Mouse (Mus musculus) central nervous system, embryonic 11.5 days (tissue): ENCODE results near the gene Olfr432. TPM values are rescaled to one million over a fixed set of nuclear protein-coding genes. Genes with fewer than 3 reads are reported as not detected.

Experiments used
- polyA plus RNA-seq: library from polyadenylated mRNA; depleted of rRNA; stranded (reverse); fragments of >200 nt; gene quantifications from 2 replicates; pipeline ENCODE4 v1.2.3, GENCODE M21; 2012; rRNA removed

Gene Olfr432
- 0.04 TPM in 1 of 2 replicates, not detected in the other for polyA plus RNA-seq

DNA sequence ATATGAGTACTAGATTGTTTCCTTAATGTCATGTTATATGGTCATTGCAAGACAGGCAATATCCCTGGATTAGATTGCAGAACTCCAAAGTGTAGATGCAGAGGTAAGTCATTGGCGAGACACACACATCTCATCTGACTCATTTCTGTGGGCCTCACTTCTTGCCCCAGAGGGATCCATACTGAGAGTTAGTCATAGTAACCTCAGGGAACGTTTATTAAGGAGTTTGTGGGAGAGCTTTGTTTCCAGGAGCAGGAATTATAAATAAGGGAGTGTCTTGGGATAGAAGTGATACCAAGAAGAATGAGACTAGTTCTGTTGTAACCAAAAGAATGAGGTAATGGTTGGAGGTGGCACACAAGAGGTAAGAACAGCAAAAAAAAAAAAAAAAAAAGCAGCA, at the start of gene Olfr432:
Gene Olfr432 (plus strand): TSS at position 313 of the 400 bp plus-strand sequence.

DNA sequence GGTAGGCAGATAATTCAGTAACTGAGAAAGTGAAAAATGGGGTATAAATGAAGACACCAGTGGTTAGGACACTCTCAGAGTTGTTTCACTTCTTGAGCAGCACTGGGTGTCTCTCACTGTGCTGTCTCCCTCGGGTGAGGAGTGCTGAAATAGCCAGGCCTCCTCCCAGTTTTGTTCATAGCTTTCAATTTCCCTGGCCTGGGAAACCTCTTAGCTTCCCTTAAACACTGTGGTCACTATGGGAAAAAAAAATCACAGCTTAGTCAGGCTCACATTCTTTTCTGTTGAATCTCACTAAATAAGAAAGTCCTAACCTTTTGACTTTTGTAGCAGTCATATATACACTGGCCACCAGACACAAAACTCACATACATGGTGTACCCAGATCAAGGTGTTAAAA, 17.3 kb upstream of the Olfr432 start, which contains the start of gene Ifi205:
Gene Ifi205 (minus strand): TSS at position 113 of the 400 bp plus-strand sequence.

GRCm38 (mm10) chr1:174040523-174041177, 8.4 kb upstream of the Olfr432 start, which contains the start of gene Olfr433:
TSS of gene Olfr433 (plus strand) at chr1:174040705.

DNA sequence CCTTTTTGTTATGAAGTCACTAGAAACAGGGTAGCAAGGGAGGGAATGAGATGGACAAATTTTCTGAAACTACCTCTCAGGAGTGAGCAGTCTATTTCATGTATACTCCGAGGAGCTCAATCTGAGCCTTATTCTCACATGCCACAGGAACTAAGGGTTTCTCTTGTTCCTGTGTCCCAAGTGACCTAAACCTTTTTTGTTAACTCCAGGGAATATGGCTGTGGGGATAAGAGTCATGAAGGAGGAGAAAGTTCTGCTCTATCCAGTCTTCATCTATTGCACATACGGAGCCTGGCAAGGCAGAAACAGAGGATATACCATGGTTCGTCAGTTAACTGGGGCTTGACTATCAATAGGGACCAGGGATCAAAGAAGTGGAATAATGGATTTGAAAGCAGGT, 17.3 kb downstream of the Olfr432 start, which contains the start of gene Olfr430:
Gene Olfr430 (plus strand): TSS at position 301 of the 400 bp plus-strand sequence.

GRCm38 (mm10) chr1:174084031-174084430, 35.0 kb downstream of the Olfr432 start, which contains the start of gene Olfr429:
TSS of gene Olfr429 (plus strand) at chr1:174084331.

GRCm38 (mm10) chr1:174096591-174096990, 47.6 kb downstream of the Olfr432 start, which contains the start of gene Olfr427:
TSS of gene Olfr427 (plus strand) at chr1:174096891.

Other genes with a start within 250 kb of the Olfr432 start
- 0.19 and 0.34 TPM in 2 replicates for gene Ifi211, start 136.2 kb upstream of the Olfr432 start, polyA plus RNA-seq
- 0.39 and 0.40 TPM in 2 replicates for gene Mndal, start 106.7 kb upstream of the Olfr432 start, polyA plus RNA-seq
- gene Ifi203, start 106.5 kb upstream of the Olfr432 start, polyA plus RNA-seq, result 0.13 and 0.21 TPM in 2 replicates
- gene Ifi202b, start 66.5 kb upstream of the Olfr432 start, polyA plus RNA-seq, result not detected in 2 replicates
- 0.05 and 0.09 TPM in 2 replicates for gene Ifi205, start 17.4 kb upstream of the Olfr432 start, polyA plus RNA-seq
- gene Olfr433, start 8.5 kb upstream of the Olfr432 start, polyA plus RNA-seq, result not detected in 2 replicates
- gene Olfr430, start 17.4 kb downstream of the Olfr432 start, polyA plus RNA-seq, result not detected in 2 replicates
- not detected in 2 replicates for gene Olfr429, start 35.1 kb downstream of the Olfr432 start, polyA plus RNA-seq
- not detected in 2 replicates for gene Olfr427, start 47.7 kb downstream of the Olfr432 start, polyA plus RNA-seq
- gene Olfr231, start 72.0 kb downstream of the Olfr432 start, polyA plus RNA-seq, result 0.05 and 0.15 TPM in 2 replicates
- not detected in 2 replicates for gene Olfr424, start 82.3 kb downstream of the Olfr432 start, polyA plus RNA-seq
- gene Olfr420, start 106.4 kb downstream of the Olfr432 start, polyA plus RNA-seq, result not detected in 2 replicates
- gene Spta1, start 123.6 kb downstream of the Olfr432 start, polyA plus RNA-seq, result 4.9 and 6.0 TPM in 2 replicates
- not detected in 2 replicates for gene Olfr419, start 202.9 kb downstream of the Olfr432 start, polyA plus RNA-seq